Mouse (Mus musculus) kidney, adult 2 months (tissue): ENCODE measurements at regions not wholly inside any gene's neighbourhood (a gene's known extent, or its start where the extent isn't known, plus 50 kb on each side); places are given as distances from the start of the nearest gene placed in this dataset.

Source experiments
- DNase-seq: peaks from one replicate; pipeline ENCODE4 v3.0.0; 2021
- H3K27ac ChIP-seq: fragments of 200-500 bp; 2 replicates; pipeline ENCODE4 v1.5.1; 2012; ENCODE audit warnings: low read depth, low read length, control low read depth, inconsistent platforms; ENCODE audit not compliant: insufficient read depth
- H3K27me3 ChIP-seq: fragments of 200-500 bp; replicated peaks from 2 replicates; pipeline ENCODE4 v1.6.1; 2012; ENCODE audit warnings: mild to moderate bottlenecking, moderate library complexity, low read length, inconsistent platforms; ENCODE audit not compliant: control insufficient read depth, insufficient read depth
- H3K36me3 ChIP-seq: fragments of 200-500 bp; 2 replicates; pipeline ENCODE4 v1.6.1; 2012; ENCODE audit warnings: mild to moderate bottlenecking, moderate library complexity, low read length, inconsistent platforms; ENCODE audit not compliant: control insufficient read depth, insufficient read depth
- H3K4me1 ChIP-seq: fragments of 200-500 bp; 2 replicates; pipeline ENCODE4 v1.6.1; 2011; ENCODE audit warnings: low read length; ENCODE audit not compliant: control insufficient read depth, insufficient read depth
- H3K4me3 ChIP-seq: fragments of 200-500 bp; 2 replicates; pipeline ENCODE4 v1.5.1; 2011; ENCODE audit warnings: mild to moderate bottlenecking, low read depth, low read length, control low read depth; ENCODE audit not compliant: insufficient read depth
- CTCF ChIP-seq: fragments of 200-500 bp; conservative IDR thresholded peaks from 2 replicates; pipeline ENCODE4 v1.5.1; 2011; ENCODE audit warnings: low read depth, mild to moderate bottlenecking, control low read depth, low read length, moderate library complexity, mixed read lengths; ENCODE audit not compliant: insufficient read depth, insufficient read length
- POLR2A ChIP-seq: fragments of 200-500 bp; IDR thresholded peaks from one replicate; pipeline ENCODE4 v1.6.1; 2011; ENCODE audit warnings: low read depth, low read length, control low read depth
- WGBS: fragments of 180-500 bp; shearing (Covaris S2); methylation state at CpG from one replicate; pipeline ENCODE4 v1.1.7; 2018; 5-methylcytosine and 5-hydroxymethylcytosine counted together

GRCm38 (mm10) chr6:51795300-51795699, 217.0 kb downstream of the Skap2 start:
- no peaks in the 10 kb centered on the region for H3K4me1 ChIP-seq
- no peak overlapping the region for H3K27ac ChIP-seq
- H3K27me3 ChIP-seq = no peaks in the 10 kb centered on the region
- TF ChIP-seq CTCF = peak; percentile 74
- TF ChIP-seq POLR2A = no peak
- H3K36me3 ChIP-seq = no peaks in the 10 kb centered on the region
- peak; percentile 44 for DNase-seq
- no peak overlapping the region for H3K4me3 ChIP-seq
- WGBS = 57% methylated on average over 4 of the region's 4 CpGs

- Histone ChIP-seq H3K27me3 (no peaks in the 10 kb centered on the region), H3K36me3 (no peaks in the 10 kb centered on the region), H3K4me1 (no peaks in the 10 kb centered on the region), H3K4me3 (no peak overlapping the region), H3K27ac (no peak overlapping the region)
- TF ChIP-seq POLR2A (no peak), CTCF (no peak)
- WGBS = 77% methylated on average over 12 of the region's 12 CpGs
- no peak for DNase-seq
These were observed 213.6 kb downstream of the Skap2 start for GRCm38 (mm10) chr6:51798577-51799240.

- 46% methylated on average over 7 of the region's 7 CpGs for WGBS
These were observed 206.7 kb downstream of the Skap2 start for GRCm38 (mm10) chr6:51805656-51806055.

More at GRCm38 (mm10) chr6:51805656-51806055, 206.7 kb downstream of the Skap2 start:
- TF ChIP-seq POLR2A = no peak
- no peak for TF ChIP-seq CTCF
- DNase-seq = peak; percentile 47
- Histone ChIP-seq H3K27ac (no peak overlapping the region), H3K4me3 (no peak overlapping the region), H3K4me1 (no peaks in the 10 kb centered on the region), H3K36me3 (no peaks in the 10 kb centered on the region), H3K27me3 (no peaks in the 10 kb centered on the region)
